Mouse (Mus musculus) brain, adult 2 months (tissue): ENCODE data around the gene B430218F22Rik.
"Not testable (repeated sequence)": the region's sequence is repeated elsewhere in the genome, so short reads cannot be mapped to it uniquely, and the experiment has no call there.

Experiments used
- DNase-seq: peaks from one replicate; pipeline ENCODE4 v3.0.0; 2011; ENCODE audit warnings: low read depth, low spot score

Gene B430218F22Rik

DNA sequence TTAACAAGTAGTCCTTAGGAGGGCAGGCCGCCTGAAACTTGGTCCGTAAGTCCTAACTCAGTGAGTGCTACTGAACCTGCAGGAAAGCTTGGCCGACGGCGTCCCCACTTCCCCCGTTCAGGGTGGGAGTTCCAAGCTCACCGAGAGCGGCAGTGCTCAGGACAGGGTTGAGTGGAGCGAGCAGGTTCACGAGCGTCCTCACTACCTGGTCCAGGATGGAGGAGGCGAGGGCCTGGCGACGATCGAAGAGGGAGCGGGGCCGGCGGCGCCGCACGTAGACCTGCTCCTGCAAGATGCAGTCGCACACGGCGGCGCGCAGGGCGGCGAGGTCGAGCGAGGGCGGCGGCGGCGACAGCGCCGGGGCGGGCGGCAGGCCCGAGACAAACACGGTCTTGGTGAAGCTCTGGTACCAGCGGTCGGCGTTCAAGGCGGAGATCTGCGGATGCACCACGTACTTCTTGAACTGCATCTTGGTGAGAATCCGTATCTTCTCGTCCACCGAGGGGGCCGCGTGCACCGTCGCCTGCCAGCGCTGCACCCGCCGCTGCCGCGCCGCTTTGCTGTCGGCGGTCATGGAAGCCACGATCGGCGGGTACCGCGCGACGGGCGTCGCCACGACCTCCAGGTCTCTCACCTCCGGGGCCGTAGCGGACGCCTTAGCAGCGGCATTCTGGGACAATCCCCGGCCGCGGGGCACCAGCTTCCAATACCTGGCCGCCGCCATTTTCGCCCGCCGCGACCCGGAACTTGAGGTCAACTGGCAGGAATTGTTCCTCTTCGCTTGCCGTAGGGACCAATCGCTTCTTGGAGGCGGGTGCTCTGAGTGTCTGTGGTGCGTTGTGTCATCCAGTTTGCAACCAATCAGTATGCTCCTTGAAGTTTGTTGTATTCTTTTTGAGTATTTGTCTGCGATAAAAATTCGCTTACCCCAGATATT lies at the start of gene B430218F22Rik, which contains the start of gene Mrps30:
TSS of gene B430218F22Rik (plus strand) at position 120 of the 937 bp plus-strand sequence.
TSS of gene Mrps30 (minus strand) at position 742 of the 937 bp plus-strand sequence.
- DNase-seq: peak; percentile 99

DNA sequence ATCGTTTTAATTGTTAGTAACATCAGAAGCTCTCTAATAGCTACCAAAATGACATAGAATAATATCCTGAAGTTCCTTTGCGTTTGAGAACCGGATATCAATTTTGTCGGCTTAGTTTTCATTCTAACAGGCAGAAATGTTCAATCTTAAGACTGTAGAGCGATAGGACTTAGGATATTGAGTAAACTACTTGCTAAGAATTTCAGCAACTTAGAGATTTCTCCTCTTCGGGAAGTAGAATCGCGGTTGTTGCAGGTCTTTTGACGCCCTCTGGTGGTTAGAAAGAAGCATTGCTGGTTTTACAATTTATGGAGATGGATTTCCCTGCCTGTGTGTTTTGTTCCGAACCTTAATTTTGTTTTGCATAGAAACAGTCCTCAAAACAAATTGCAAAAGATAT lies 36.2 kb upstream of the B430218F22Rik start:
- peak; percentile 74 for DNase-seq

DNA sequence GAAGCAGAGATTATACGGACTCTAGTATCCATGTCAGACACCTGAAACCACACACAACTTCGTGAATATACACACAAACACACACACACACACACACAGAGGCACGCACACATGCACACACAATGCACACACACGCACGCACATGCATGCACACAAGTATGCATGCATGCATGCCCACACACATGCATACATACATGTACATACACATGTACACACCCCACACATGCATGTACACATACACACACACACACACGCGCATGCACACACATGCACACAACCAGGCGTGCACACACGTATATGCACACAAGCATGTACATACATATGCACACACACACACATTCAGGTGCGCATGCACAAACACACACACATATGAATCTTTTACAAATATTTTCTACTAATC lies 35.6 kb upstream of the B430218F22Rik start:
- no peak for DNase-seq

DNA sequence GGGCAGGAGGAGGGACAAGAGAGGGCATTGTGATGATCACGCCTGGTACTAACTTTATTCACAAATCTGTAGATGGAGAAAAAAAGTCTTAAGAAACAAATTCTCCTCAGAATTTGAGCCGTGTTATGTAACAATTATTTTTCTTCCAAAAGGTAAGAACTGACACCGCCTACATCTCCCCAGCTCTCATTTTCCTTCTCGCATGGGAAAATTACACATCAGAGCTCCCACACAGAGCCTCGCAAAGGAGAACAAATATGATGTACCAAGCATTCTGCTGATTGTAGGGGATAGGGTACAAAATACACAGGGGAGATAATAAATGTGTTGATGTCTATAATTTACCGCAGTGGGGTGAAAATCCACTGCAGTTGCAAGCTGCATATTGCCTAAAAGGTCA lies 23.1 kb upstream of the B430218F22Rik start:
- DNase-seq: peak; percentile 85

DNA sequence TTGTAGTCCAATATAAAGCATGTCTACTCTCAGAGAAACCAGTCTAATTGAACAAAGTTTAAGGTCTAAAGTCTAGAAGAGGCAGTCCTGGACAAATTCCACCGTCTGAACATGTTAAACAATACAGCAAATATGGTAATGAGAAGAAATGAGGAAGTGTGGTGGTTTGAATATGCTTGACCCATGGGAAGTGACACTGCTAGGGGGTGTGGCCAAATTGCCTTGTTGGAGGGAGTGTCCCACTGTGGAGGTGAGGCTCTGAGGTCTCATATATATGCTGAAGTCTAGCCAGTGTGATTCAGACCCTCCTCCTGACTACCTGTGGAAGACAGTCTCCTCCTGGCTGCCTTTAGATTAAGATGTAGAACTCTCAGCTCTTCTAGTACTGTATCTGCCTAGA lies 20.7 kb upstream of the B430218F22Rik start:
- no peak for DNase-seq

DNA sequence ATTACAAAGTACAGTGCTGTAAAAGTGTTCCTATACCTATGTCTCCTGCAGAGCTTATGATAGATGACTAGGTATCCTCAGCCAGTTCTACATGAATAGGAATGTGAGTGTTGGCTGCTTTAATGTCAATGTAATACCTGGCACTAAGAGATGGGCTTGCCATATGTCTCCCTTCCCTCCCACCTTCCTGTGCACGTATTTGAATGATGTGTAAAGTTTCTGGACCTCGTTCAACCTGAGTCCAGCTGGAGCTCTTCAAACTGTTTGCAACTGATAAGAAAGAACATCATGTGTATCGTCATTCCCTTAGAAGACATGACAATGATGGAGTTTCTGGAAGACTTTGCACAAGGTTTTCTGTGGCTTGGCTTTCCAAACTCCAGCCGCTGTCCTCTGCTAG lies 13.6 kb upstream of the B430218F22Rik start:
- DNase-seq: peak; percentile 60

DNA sequence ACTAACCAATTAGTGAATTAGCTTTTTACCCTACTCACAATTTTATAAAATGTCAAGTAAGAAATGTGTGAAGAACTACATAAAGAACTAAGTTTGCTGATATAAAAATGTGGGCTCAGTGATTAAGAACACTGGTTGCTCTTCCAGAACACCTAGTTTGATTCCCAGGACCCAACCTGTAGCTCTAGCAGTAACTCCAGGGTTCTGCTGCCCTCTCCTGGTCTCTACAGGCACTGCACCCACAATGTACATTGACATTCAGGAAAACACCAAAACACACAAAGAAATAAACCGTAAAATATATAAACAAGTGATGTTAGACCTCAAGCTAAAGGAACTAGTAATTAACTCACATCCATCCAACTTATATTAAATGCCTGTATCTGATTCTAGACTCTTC lies 7.3 kb upstream of the B430218F22Rik start:
- DNase-seq: peak; percentile 72

DNA sequence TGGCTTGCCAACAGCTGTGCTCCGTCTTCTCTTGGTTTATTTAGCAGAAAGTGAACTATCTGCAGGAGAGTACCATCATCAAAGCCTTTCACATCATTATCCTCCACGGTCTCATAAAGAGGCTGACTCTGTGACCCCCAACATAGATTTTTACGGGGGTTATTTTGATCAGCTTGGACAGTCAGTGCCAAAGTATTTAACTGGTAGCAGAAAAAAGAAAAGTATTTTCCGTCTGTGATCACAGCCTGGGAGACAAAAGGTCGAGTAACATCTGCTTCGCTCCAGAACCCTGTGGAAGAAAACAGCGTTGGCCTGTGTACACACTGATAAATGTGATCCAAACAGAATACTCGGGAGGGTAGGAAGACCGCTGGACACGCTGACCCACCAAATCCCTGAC lies 6.0 kb upstream of the B430218F22Rik start:
- no peak for DNase-seq

DNA sequence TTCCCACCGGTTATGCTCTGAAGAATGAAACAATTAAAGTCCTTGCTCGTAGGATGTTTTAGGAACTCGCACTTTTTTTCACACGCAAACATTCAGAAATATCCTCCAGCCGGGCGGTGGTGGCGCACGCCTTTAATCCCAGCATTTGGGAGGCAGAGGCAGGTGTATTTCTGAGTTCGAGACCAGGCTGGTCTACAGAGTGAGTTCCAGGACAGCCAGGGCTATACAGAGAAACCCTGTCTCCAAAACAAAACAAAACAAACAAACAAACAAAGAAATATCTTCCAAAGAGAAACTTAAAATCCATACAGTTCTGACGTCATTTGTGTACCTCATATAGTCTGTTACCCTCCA lies 995 bp downstream of the B430218F22Rik start:
- not testable (repeated sequence) for DNase-seq

DNA sequence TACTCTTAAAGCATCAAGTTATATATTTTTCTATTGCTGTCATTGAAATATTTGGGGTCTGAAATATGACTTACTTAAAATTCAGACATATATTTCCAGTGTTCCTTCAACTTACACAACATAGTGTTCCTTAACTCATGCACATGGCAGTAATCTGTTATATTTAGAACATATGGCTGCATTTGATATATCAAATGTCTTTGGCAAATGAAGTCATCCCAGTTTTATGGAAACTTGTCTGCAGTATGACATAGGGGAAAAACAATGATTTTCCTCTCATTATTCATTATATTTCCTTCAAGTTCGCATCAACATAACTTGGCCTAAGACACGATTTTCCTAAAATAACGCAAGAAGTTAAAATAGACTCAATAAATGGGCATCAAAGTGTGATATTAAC lies 9.4 kb downstream of the B430218F22Rik start:
- DNase-seq: no peak

DNA sequence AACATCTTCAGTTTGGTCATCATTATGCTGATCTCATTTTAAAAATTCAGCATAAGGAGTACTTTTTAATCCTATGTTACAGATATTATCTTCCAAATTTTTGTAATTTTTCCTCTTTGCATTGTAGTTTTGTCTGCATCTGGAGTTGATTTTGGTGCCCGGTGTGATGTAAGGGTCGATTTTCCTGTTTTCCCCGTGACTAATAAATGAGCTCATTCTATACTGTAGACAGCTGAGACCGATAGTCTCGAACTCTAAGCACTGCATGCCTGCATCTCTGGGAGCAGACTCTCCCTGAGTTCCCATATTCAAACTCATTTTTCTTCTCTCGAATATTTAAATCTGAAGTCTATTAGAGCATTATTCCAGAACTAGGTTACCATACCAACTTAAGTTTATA lies 13.9 kb downstream of the B430218F22Rik start:
- no peak for DNase-seq

DNA sequence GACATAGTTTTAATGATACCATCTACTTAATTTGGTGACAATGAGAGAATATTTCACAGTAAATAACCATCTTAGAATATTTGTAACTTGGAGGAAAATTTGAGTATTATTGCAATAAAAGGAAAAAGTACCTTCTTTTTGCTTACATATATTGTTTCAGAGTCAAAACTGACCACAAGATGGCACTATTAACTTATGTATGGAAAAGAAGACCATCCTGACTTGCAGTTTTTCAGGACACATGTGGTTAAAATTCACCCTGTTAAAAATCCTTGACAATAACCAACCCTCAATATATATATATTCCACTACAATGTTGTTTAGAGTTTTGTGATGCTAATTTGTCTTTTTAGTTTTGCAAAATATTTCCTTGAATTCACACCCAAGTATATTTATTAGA lies 17.1 kb downstream of the B430218F22Rik start:
- DNase-seq: peak; percentile 73

DNA sequence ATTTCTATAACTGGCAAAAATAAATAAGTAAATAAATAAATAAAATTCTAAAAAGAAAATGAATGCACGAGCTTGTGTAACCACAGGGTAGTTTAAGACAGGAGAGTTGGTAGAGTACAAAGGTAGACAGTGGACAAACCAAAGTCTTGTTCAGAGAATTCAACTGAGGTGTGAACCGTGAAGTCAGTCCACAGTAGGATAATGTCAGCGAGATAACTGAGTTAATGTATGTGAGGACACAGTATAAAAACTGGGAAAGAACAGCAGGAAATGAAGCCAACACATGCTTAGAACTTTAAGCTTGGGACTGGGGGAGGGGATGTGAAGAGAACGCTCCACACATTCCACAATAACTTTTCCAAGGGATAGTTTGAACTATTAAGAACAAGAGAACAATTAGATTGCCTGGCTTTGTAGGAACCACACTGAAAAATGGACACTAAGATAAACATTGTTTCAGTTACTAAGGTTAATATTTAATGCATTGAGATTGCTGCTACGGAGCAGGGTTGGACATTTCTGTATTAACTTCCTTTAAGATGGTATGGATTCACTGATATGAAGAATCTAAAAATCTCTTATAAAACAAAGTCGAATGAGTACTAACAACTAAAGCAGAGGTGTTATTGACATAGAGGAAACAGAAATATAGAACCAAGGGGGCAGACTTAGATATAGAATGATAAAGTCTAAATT lies 25.0 kb downstream of the B430218F22Rik start:
- DNase-seq: no peak

DNA sequence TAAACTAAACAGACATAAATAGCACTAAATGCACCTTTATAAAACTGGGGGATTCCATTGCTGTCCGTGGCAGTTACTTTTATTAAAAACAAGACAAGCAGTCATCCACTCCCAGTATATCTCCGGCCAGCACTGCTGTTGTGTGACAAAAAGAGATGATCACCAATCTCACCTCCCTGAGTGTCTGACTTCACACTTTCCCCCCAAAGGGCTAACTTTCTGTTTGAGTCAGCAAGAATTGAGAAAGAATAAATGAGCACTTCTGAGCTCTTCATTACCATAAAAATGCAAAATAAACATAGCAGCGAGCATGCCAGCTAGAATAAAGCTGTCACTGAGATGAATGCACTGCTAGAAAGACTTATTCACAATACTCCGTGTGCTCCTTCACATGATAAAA lies 31.7 kb downstream of the B430218F22Rik start:
- DNase-seq: no peak

DNA sequence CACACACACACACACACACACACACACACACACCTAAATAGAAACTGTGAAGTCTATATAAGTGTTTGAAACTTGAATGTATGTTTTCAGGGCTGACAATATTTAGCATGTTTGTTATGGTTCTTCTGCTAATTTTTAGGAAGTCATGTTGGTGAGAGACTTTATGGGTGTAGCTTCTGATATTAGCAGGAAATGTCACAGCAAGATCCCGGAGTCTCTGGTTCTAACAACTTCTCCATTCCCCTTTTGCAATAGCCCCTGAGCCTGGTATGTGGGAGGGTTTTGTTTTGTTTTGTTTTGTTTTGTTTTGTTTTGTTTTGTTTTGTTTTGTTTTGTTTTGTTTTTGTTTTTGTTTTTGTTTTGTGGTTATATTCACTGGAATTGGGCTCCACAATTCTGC lies 34.0 kb downstream of the B430218F22Rik start:
- DNase-seq: no peak

DNA sequence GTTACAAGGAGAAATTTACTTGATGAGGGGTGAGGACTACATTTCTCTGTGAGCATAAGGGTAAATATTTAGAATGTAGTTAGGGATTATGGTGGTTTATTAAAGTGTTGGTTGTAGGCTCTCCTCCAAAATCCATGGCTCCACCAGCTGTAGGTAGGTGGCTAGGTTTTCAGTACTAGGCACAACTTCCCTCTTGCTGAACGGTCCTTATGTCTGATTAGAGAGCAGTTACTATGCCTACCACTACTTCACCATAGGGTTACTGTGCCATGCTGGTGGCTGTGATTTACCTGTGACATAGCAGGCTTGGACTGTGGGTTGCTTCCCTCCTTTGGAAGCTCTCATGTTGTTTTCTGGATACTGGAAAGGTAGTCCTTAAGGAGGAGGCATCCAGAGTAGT lies 34.4 kb downstream of the B430218F22Rik start:
- DNase-seq: no peak
